Mouse (Mus musculus) heart, embryonic 13.5 days (tissue): Measurements from ENCODE around the gene Ptar1. TPM values are rescaled to one million over a fixed set of nuclear protein-coding genes. Genes with fewer than 3 reads are reported as not detected.

ENCODE experiments used
- ATAC-seq: fragments of 200-750 bp; cut with Nextera tagmentation; 2 replicates; pipeline ENCODE4 v1.8.0; 2017; ENCODE audit warnings: moderate TSS enrichment; ENCODE audit not compliant: insufficient number of reproducible peaks, low FRiP score, low TSS enrichment; ENCODE audit errors: extremely low read depth
- H3K27ac ChIP-seq: fragments of 300-500 bp; sonication (generic); replicated peaks from 2 replicates; pipeline ENCODE4 v1.5.1; 2015; ENCODE audit warnings: moderate library complexity, mild to moderate bottlenecking, inconsistent platforms
- H3K27me3 ChIP-seq: fragments of 300-500 bp; sonication (generic); replicated peaks from 2 replicates; pipeline ENCODE4 v1.6.1; 2015; ENCODE audit warnings: mild to moderate bottlenecking, inconsistent platforms
- H3K36me3 ChIP-seq: fragments of 300-500 bp; sonication (generic); 2 replicates; pipeline ENCODE4 v1.6.1; 2015; ENCODE audit warnings: mild to moderate bottlenecking, inconsistent platforms
- H3K4me1 ChIP-seq: fragments of 300-500 bp; sonication (generic); 2 replicates; pipeline ENCODE4 v1.6.1; 2015; ENCODE audit warnings: inconsistent platforms
- H3K4me2 ChIP-seq: fragments of 300-500 bp; sonication (generic); 2 replicates; pipeline ENCODE4 v1.6.1; 2015; ENCODE audit warnings: inconsistent platforms, mild to moderate bottlenecking, moderate library complexity
- H3K4me3 ChIP-seq: fragments of 300-500 bp; sonication (generic); 2 replicates; pipeline ENCODE4 v1.5.1; 2015; ENCODE audit warnings: moderate library complexity, mild to moderate bottlenecking, inconsistent platforms
- H3K9ac ChIP-seq: fragments of 300-500 bp; sonication (generic); 2 replicates; pipeline ENCODE4 v1.6.1; 2015; ENCODE audit warnings: inconsistent platforms, mild to moderate bottlenecking, moderate library complexity
- H3K9me3 ChIP-seq: fragments of 300-500 bp; sonication (generic); 2 replicates; pipeline ENCODE4 v1.6.1; 2016; ENCODE audit warnings: inconsistent platforms
- WGBS: fragments of 180-500 bp; shearing (Covaris S2); methylation state at CpG from one replicate; pipeline ENCODE4 v1.1.7; 2015; ENCODE audit warnings: mixed read lengths; 5-methylcytosine and 5-hydroxymethylcytosine counted together
- polyA plus RNA-seq: library from polyadenylated mRNA; unstranded; fragments of >200 nt; fragmentation: Nextera tagmentation; extraction: Ambion mirVana; gene quantifications from 2 replicates; pipeline ENCODE4 v1.2.1, GENCODE M21; 2015

Ptar1 gene
- 3.9 and 4.1 TPM in 2 replicates for polyA plus RNA-seq

GRCm38 (mm10) chr19:23687296-23688021, at the start of gene Ptar1:
Gene Ptar1, plus strand, starts transcription at chr19:23687429.
- Histone ChIP-seq H3K4me3 (peak within 1 kb of the TSS; percentile 86), H3K9me3 (no peaks in the 10 kb centered on the region)
- whole genome bisulfite sequencing: under 1% methylated on average over 83 of the region's 93 CpGs

GRCm38 (mm10) chr19:23643819-23644218, 43.4 kb upstream of the Ptar1 start:
- ATAC-seq: no peak
- Histone ChIP-seq H3K27ac (no peak overlapping the region), H3K4me3 (no peak overlapping the region), H3K36me3 (no peaks in the 10 kb centered on the region), H3K4me1 (no peaks in the 10 kb centered on the region), H3K27me3 (no peaks in the 10 kb centered on the region), H3K9me3 (no peaks in the 10 kb centered on the region), H3K4me2 (no peak overlapping the region), H3K9ac (no peak overlapping the region)
- 87% methylated on average over 5 of the region's 5 CpGs for WGBS

More at GRCm38 (mm10) chr19:23687296-23688021, at the start of gene Ptar1:
- peaks cover 15% of the 10 kb centered on the region for H3K4me1 ChIP-seq
- no peaks in the 10 kb centered on the region for H3K36me3 ChIP-seq
- peak within 1 kb of the TSS; percentile 93 for H3K27ac ChIP-seq
- peak within 1 kb of the TSS; percentile 78 for H3K4me2 ChIP-seq
- peak; percentile 72 for ATAC-seq
- H3K9ac ChIP-seq: peak within 1 kb of the TSS; percentile 94
- H3K27me3 ChIP-seq: no peaks in the 10 kb centered on the region

GRCm38 (mm10) chr19:23645347-23645746, 41.9 kb upstream of the Ptar1 start:
- 73% methylated on average over 7 of the region's 7 CpGs for WGBS
- H3K36me3 ChIP-seq: no peaks in the 10 kb centered on the region
- H3K4me1 ChIP-seq: no peaks in the 10 kb centered on the region
- no peaks in the 10 kb centered on the region for H3K9me3 ChIP-seq
- H3K4me2 ChIP-seq: no peak overlapping the region
- no peak for ATAC-seq
- H3K4me3 ChIP-seq: no peak overlapping the region
- H3K27me3 ChIP-seq: no peaks in the 10 kb centered on the region
- H3K9ac ChIP-seq: no peak overlapping the region
- H3K27ac ChIP-seq: no peak overlapping the region

- no peak overlapping the region for H3K4me3 ChIP-seq
- no peaks in the 10 kb centered on the region for H3K4me1 ChIP-seq
- 80% methylated on average over 7 of the region's 7 CpGs for WGBS
These were observed 39.9 kb upstream of the Ptar1 start for GRCm38 (mm10) chr19:23647308-23647707.

GRCm38 (mm10) chr19:23652644-23653043, 34.6 kb upstream of the Ptar1 start, which contains the start of gene 1700028P14Rik:
Gene 1700028P14Rik, minus strand, starts transcription at chr19:23652812.
- 4% methylated on average over 13 of the region's 13 CpGs for WGBS
- Histone ChIP-seq H3K27me3 (no peaks in the 10 kb centered on the region; the same call in 1 of the 2 replicates), H3K4me2 (peak within 1 kb of the TSS; percentile 59), H3K4me1 (peaks cover 6% of the 10 kb centered on the region), H3K36me3 (no peaks in the 10 kb centered on the region), H3K4me3 (peak within 1 kb of the TSS; percentile 33), H3K9me3 (no peaks in the 10 kb centered on the region), H3K9ac (no peak within 1 kb of the TSS), H3K27ac (no peak within 1 kb of the TSS)
- ATAC-seq: no peak

More at GRCm38 (mm10) chr19:23647308-23647707, 39.9 kb upstream of the Ptar1 start:
- Histone ChIP-seq H3K36me3 (no peaks in the 10 kb centered on the region), H3K9ac (no peak overlapping the region), H3K9me3 (no peaks in the 10 kb centered on the region), H3K4me2 (no peak overlapping the region), H3K27ac (no peak overlapping the region), H3K27me3 (no peaks in the 10 kb centered on the region; the same call in 1 of the 2 replicates)
- ATAC-seq: no peak

- 82% methylated on average over 5 of the region's 5 CpGs for WGBS
- Histone ChIP-seq H3K4me1 (peaks cover 9% of the 10 kb centered on the region), H3K9me3 (no peaks in the 10 kb centered on the region), H3K4me2 (peak overlapping the region; percentile 59; the same call in 1 of the 2 replicates), H3K36me3 (no peaks in the 10 kb centered on the region), H3K27ac (no peak overlapping the region), H3K9ac (no peak overlapping the region), H3K4me3 (no peak overlapping the region), H3K27me3 (no peaks in the 10 kb centered on the region; the same call in 1 of the 2 replicates)
- no peak for ATAC-seq
These were observed 34.1 kb upstream of the Ptar1 start for GRCm38 (mm10) chr19:23653154-23653553.

GRCm38 (mm10) chr19:23657261-23657932, 29.8 kb upstream of the Ptar1 start:
- Histone ChIP-seq H3K4me1 (peaks cover 9% of the 10 kb centered on the region), H3K9ac (no peak overlapping the region), H3K4me3 (no peak overlapping the region), H3K9me3 (no peaks in the 10 kb centered on the region), H3K36me3 (no peaks in the 10 kb centered on the region), H3K27ac (no peak overlapping the region), H3K27me3 (no peaks in the 10 kb centered on the region), H3K4me2 (peak overlapping the region; percentile 37)
- ATAC-seq: no peak
- WGBS: 23% methylated on average over 12 of the region's 12 CpGs

- Histone ChIP-seq H3K36me3 (no peaks in the 10 kb centered on the region), H3K9ac (no peak overlapping the region), H3K4me3 (no peak overlapping the region), H3K27me3 (no peaks in the 10 kb centered on the region), H3K9me3 (no peaks in the 10 kb centered on the region), H3K4me1 (peaks cover 9% of the 10 kb centered on the region), H3K4me2 (no peak overlapping the region), H3K27ac (no peak overlapping the region)
- ATAC-seq: no peak
- 79% methylated on average over 4 of the region's 4 CpGs for whole genome bisulfite sequencing
These were observed 28.9 kb upstream of the Ptar1 start for GRCm38 (mm10) chr19:23658350-23658749.

GRCm38 (mm10) chr19:23664083-23664482, 23.1 kb upstream of the Ptar1 start:
- no peak overlapping the region for H3K4me2 ChIP-seq
- no peak for ATAC-seq
- no peaks in the 10 kb centered on the region for H3K4me1 ChIP-seq
- no peaks in the 10 kb centered on the region for H3K36me3 ChIP-seq
- no peaks in the 10 kb centered on the region for H3K9me3 ChIP-seq
- H3K9ac ChIP-seq: no peak overlapping the region
- 78% methylated on average over 7 of the region's 7 CpGs for WGBS
- no peak overlapping the region for H3K27ac ChIP-seq
- H3K27me3 ChIP-seq: no peaks in the 10 kb centered on the region
- no peak overlapping the region for H3K4me3 ChIP-seq

GRCm38 (mm10) chr19:23668142-23668655, 19.0 kb upstream of the Ptar1 start:
- Histone ChIP-seq H3K36me3 (no peaks in the 10 kb centered on the region), H3K4me1 (no peaks in the 10 kb centered on the region), H3K4me2 (no peak overlapping the region), H3K9ac (no peak overlapping the region), H3K27ac (no peak overlapping the region), H3K4me3 (no peak overlapping the region), H3K27me3 (no peaks in the 10 kb centered on the region), H3K9me3 (no peaks in the 10 kb centered on the region)
- WGBS: 73% methylated on average over 6 of the region's 6 CpGs
- no peak for ATAC-seq

- H3K27ac ChIP-seq: no peak overlapping the region
- no peak overlapping the region for H3K4me3 ChIP-seq
- no peaks in the 10 kb centered on the region for H3K36me3 ChIP-seq
- no peak overlapping the region for H3K9ac ChIP-seq
- peaks cover 4% of the 10 kb centered on the region; the same call in 1 of the 2 replicates for H3K9me3 ChIP-seq
- no peak for ATAC-seq
- H3K27me3 ChIP-seq: no peaks in the 10 kb centered on the region
- H3K4me1 ChIP-seq: no peaks in the 10 kb centered on the region
- H3K4me2 ChIP-seq: no peak overlapping the region
- 61% methylated on average over 2 of the region's 2 CpGs for WGBS
These were observed 14.2 kb upstream of the Ptar1 start for GRCm38 (mm10) chr19:23673021-23673420.
